Comparison of ENCODE assay signal across 12 mouse cellular contexts in genomic region chr17:84162211-84162760, GRCm38 (mm10). TPM values are rescaled to one million over a fixed set of nuclear protein-coding genes. Genes with fewer than 3 reads are reported as not detected.
DNase-seq lines count a peak whose midpoint lies in the region; ATAC-seq lines count a peak whose summit lies in the region.
"Had no signal": no experiment of that assay in that cellular context is flagged by ENCODE, and none has a peak within 500 bp of the region (broad histone marks: within the 10 kb centered on the region; RNA-seq: fewer than 3 reads in every experiment).

No protein-coding gene starts in this region.

- H3K9ac ChIP-seq in hindbrain, embryonic 13.5 days = no peak overlapping the region
- H3K9ac ChIP-seq in hindbrain, embryonic 14.5 days = no peak overlapping the region
- no peak overlapping the region for H3K9ac ChIP-seq in intestine, embryonic 15.5 days
- H3K9ac ChIP-seq in forebrain, embryonic 11.5 days (ENCODE audit: low read length) = no peak overlapping the region
- no peak overlapping the region for H3K9ac ChIP-seq in forebrain, embryonic 12.5 days

- DNase-seq in hindbrain, embryonic 14.5 days (ENCODE audit: low spot score) = no peak
- DNase-seq in spleen, postnatal 10 days (ENCODE audit: low spot score in 2 of 2) = peak; percentile 6 to 10
- DNase-seq in spleen, adult 12 weeks (ENCODE audit: low spot score) = no peak
- DNase-seq in spleen, postnatal 14 days (ENCODE audit: low spot score in 2 of 2) = peak; percentile 0 to 6
- DNase-seq in forebrain, embryonic 11.5 days (ENCODE audit: low spot score) = no peak
- DNase-seq: adrenal gland, postnatal 14 days; kidney, adult 2 months had no signal

- H3K4me1 ChIP-seq in hindbrain, embryonic 13.5 days (replicated peaks) = peaks cover 16% of the 10 kb centered on the region; the same call in 1 of the 2 replicates
- no peaks in the 10 kb centered on the region; the same call in 1 of the 2 replicates for H3K4me1 ChIP-seq in hindbrain, embryonic 14.5 days (replicated peaks; ENCODE audit: control insufficient read depth, insufficient read depth, low read length)
- H3K4me1 ChIP-seq in intestine, embryonic 15.5 days (replicated peaks) = peaks cover 35% of the 10 kb centered on the region
- peaks cover 4% of the 10 kb centered on the region; the same call in 1 of the 2 replicates for H3K4me1 ChIP-seq in forebrain, embryonic 11.5 days (replicated peaks; ENCODE audit: control insufficient read depth, insufficient read depth, low read length)
- H3K4me1 ChIP-seq in forebrain, embryonic 12.5 days = peaks cover 8% of the 10 kb centered on the region; the same call in 1 of the 2 replicates

- H3K4me3 ChIP-seq in hindbrain, embryonic 13.5 days = no peak overlapping the region
- H3K4me3 ChIP-seq in hindbrain, embryonic 14.5 days (replicated peaks; ENCODE audit: low read length) = no peak overlapping the region
- H3K4me3 ChIP-seq in intestine, embryonic 15.5 days (replicated peaks) = no peak overlapping the region
- H3K4me3 ChIP-seq in forebrain, embryonic 11.5 days (ENCODE audit: low read depth, low read length) = no peak overlapping the region
- H3K4me3 ChIP-seq in forebrain, embryonic 12.5 days (replicated peaks) = no peak overlapping the region
- H3K4me3 ChIP-seq: myocyte had no signal

- H3K9me3 ChIP-seq in hindbrain, embryonic 13.5 days = no peaks in the 10 kb centered on the region
- no peaks in the 10 kb centered on the region for H3K9me3 ChIP-seq in hindbrain, embryonic 14.5 days (ENCODE audit: control insufficient read depth, low read length)
- H3K9me3 ChIP-seq in intestine, embryonic 15.5 days = no peaks in the 10 kb centered on the region
- H3K9me3 ChIP-seq in forebrain, embryonic 11.5 days (ENCODE audit: control insufficient read depth, low read length) = no peaks in the 10 kb centered on the region
- H3K9me3 ChIP-seq in forebrain, embryonic 12.5 days = no peaks in the 10 kb centered on the region

- no peak for ATAC-seq in hindbrain, embryonic 13.5 days (ENCODE audit: low FRiP score)
- no peak for ATAC-seq in hindbrain, embryonic 14.5 days (ENCODE audit: low FRiP score)
- ATAC-seq in intestine, embryonic 15.5 days = no peak
- no peak for ATAC-seq in forebrain, embryonic 11.5 days (replicated peaks; ENCODE audit: low FRiP score)
- no peak for ATAC-seq in forebrain, embryonic 12.5 days (ENCODE audit: low FRiP score)

- peaks cover 5% of the 10 kb centered on the region for H3K27me3 ChIP-seq in hindbrain, embryonic 13.5 days
- no peaks in the 10 kb centered on the region for H3K27me3 ChIP-seq in hindbrain, embryonic 14.5 days (ENCODE audit: control insufficient read depth, insufficient read depth, low read length)
- H3K27me3 ChIP-seq in intestine, embryonic 15.5 days (replicated peaks) = no peaks in the 10 kb centered on the region
- H3K27me3 ChIP-seq in forebrain, embryonic 11.5 days (ENCODE audit: control insufficient read depth, insufficient read depth, low read length) = peaks cover 3% of the 10 kb centered on the region; the same call in 1 of the 2 replicates
- peaks cover 7% of the 10 kb centered on the region; the same call in 1 of the 2 replicates for H3K27me3 ChIP-seq in forebrain, embryonic 12.5 days

- WGBS in hindbrain, embryonic 13.5 days = 84% methylated on average over 8 of the region's 8 CpGs
- WGBS in hindbrain, embryonic 14.5 days = 89% methylated on average over 8 of the region's 8 CpGs
- WGBS in intestine, embryonic 15.5 days = 81% methylated on average over 8 of the region's 8 CpGs
- 92% methylated on average over 8 of the region's 8 CpGs for WGBS in forebrain, embryonic 11.5 days
- WGBS in forebrain, embryonic 12.5 days = 90% methylated on average over 8 of the region's 8 CpGs

- no peaks in the 10 kb centered on the region for H3K36me3 ChIP-seq in hindbrain, embryonic 13.5 days
- H3K36me3 ChIP-seq in hindbrain, embryonic 14.5 days (replicated peaks; ENCODE audit: control insufficient read depth, insufficient read depth) = no peaks in the 10 kb centered on the region
- H3K36me3 ChIP-seq in intestine, embryonic 15.5 days = no peaks in the 10 kb centered on the region
- no peaks in the 10 kb centered on the region for H3K36me3 ChIP-seq in forebrain, embryonic 11.5 days (ENCODE audit: control insufficient read depth, insufficient read depth, low read length)
- no peaks in the 10 kb centered on the region for H3K36me3 ChIP-seq in forebrain, embryonic 12.5 days (replicated peaks)

- H3K27ac ChIP-seq in hindbrain, embryonic 13.5 days = 0 out of 2 replicates have a peak overlapping the region, but pooled peaks have one; percentile 24
- H3K27ac ChIP-seq in hindbrain, embryonic 14.5 days = no peak overlapping the region
- peak overlapping the region; percentile 68; the same call in 1 of the 2 replicates for H3K27ac ChIP-seq in intestine, embryonic 15.5 days
- no peak overlapping the region for H3K27ac ChIP-seq in forebrain, embryonic 11.5 days (ENCODE audit: low read depth, low read length)
- no peak overlapping the region for H3K27ac ChIP-seq in forebrain, embryonic 12.5 days
- H3K27ac ChIP-seq: macrophage had no signal

- no peak overlapping the region for H3K4me2 ChIP-seq in hindbrain, embryonic 13.5 days
- H3K4me2 ChIP-seq in hindbrain, embryonic 14.5 days (replicated peaks) = no peak overlapping the region
- H3K4me2 ChIP-seq in intestine, embryonic 15.5 days (replicated peaks) = no peak overlapping the region
- H3K4me2 ChIP-seq in forebrain, embryonic 11.5 days (ENCODE audit: low read depth, low read length, severe bottlenecking) = no peak overlapping the region
- no peak overlapping the region for H3K4me2 ChIP-seq in forebrain, embryonic 12.5 days

RNA-seq across cellular contexts. Expression of gene Zfp36l2, which starts 25.5 kb away (rescaled TPM):
- 5.1 and 5.2 TPM in 2 replicates for polyA plus RNA-seq in hindbrain, embryonic 13.5 days (2015; fragmentation: Nextera tagmentation; extraction: Ambion mirVana)
- 6.8 and 7.9 TPM in 2 replicates for polyA plus RNA-seq in hindbrain, embryonic 14.5 days (2014; fragmentation: Nextera tagmentation; extraction: Ambion mirVana)
- 23.2 and 29.7 TPM in 2 replicates for polyA plus RNA-seq in intestine, embryonic 15.5 days (2015; fragmentation: Nextera tagmentation; extraction: Ambion mirVana)
- polyA plus RNA-seq in forebrain, embryonic 11.5 days (2014; fragmentation: Nextera tagmentation; extraction: Ambion mirVana) = 11.9 and 15.3 TPM in 2 replicates
- polyA plus RNA-seq in forebrain, embryonic 12.5 days (2016; fragmentation: Nextera tagmentation; extraction: Ambion mirVana) = 9.7 and 10.6 TPM in 2 replicates

Comparison
In these comparisons a context has a peak if more than half of its experiments do, and no peak if none do; other contexts are left out.
1. H3K27ac ChIP-seq: peak in hindbrain, embryonic 13.5 days (single experiment) and intestine, embryonic 15.5 days (single experiment); none in hindbrain, embryonic 14.5 days (single experiment), forebrain, embryonic 11.5 days (single experiment) and forebrain, embryonic 12.5 days (single experiment).
2. DNase-seq: peak in spleen, postnatal 10 days (2 of 2) and spleen, postnatal 14 days (2 of 2); none in hindbrain, embryonic 14.5 days (single experiment), spleen, adult 12 weeks (single experiment) and forebrain, embryonic 11.5 days (single experiment).